Mouse (Mus musculus): Measurements from ENCODE around the gene Slc35a5.

GRCm38 (mm10) chr16:45158136-45158521 lies 377 bp downstream of the Slc35a5 start:
- TF ChIP-seq CTCF (IDR thresholded peaks at IDR 0.05; ENCODE audit: control insufficient read depth, insufficient read depth, insufficient replicate concordance, low read depth, low read length) (no peak; the same call in 1 of the 2 replicates), POLR2A (IDR thresholded peaks at IDR 0.05; ENCODE audit: control insufficient read depth, low read depth, low read length) (peak; percentile 45; the same call in 1 of the 2 replicates)

Measured in testis, adult 2 months (tissue).